Mouse (Mus musculus): ENCODE data around the gene Fam102a.
A peak's percentile ranks its signal among the peaks of the same experiment; 100 is the strongest.

GRCm38 (mm10) chr2:32597699-32598098 lies 62.6 kb downstream of the Fam102a start:
- TF ChIP-seq CTCF (IDR thresholded peaks at IDR 0.05; ENCODE audit: control insufficient read depth, insufficient read depth, insufficient replicate concordance, low read depth, low read length) (0 out of 2 replicates have a peak, but pooled peaks have one; percentile 8), POLR2A (IDR thresholded peaks at IDR 0.05; ENCODE audit: control insufficient read depth, low read depth, low read length) (no peak)

All from testis, adult 2 months (tissue).